In genomic region chr2:39001866-39002265, GRCm38 (mm10) we compare ENCODE assay signal across 18 mouse cellular contexts. TPM values are rescaled to one million over a fixed set of nuclear protein-coding genes. Genes with fewer than 3 reads are reported as not detected.
DNase-seq lines count a peak whose midpoint lies in the region; ATAC-seq and TF ChIP-seq lines count a peak whose summit lies in the region.
"Had no signal": no experiment of that assay in that cellular context is flagged by ENCODE, and none has a peak within 500 bp of the region (broad histone marks: within the 10 kb centered on the region; RNA-seq: fewer than 3 reads in every experiment).

No protein-coding gene starts in this region.

- H3K4me3 ChIP-seq in hindbrain, embryonic 13.5 days = no peak overlapping the region
- H3K4me3 ChIP-seq in hindbrain, embryonic 16.5 days (ENCODE audit: low read length) = no peak overlapping the region
- H3K4me3 ChIP-seq in midbrain, embryonic 13.5 days (replicated peaks) = no peak overlapping the region
- H3K4me3 ChIP-seq in midbrain, postnatal 0 days (ENCODE audit: low read depth, low read length) = no peak overlapping the region
- peak overlapping the region; percentile 86 for H3K4me3 ChIP-seq in liver, embryonic 12.5 days
- no peak overlapping the region for H3K4me3 ChIP-seq in neural tube, embryonic 15.5 days (replicated peaks)
- H3K4me3 ChIP-seq: forebrain, embryonic 15.5 days; neural tube, embryonic 12.5 days had no signal

- peaks cover 3% of the 10 kb centered on the region; the same call in 1 of the 2 replicates for H3K27me3 ChIP-seq in hindbrain, embryonic 13.5 days
- no peaks in the 10 kb centered on the region; the same call in 1 of the 2 replicates for H3K27me3 ChIP-seq in hindbrain, embryonic 16.5 days (replicated peaks; ENCODE audit: control insufficient read depth, insufficient read depth, low read length)
- peaks cover 4% of the 10 kb centered on the region; the same call in 1 of the 2 replicates for H3K27me3 ChIP-seq in midbrain, embryonic 13.5 days
- no peaks in the 10 kb centered on the region for H3K27me3 ChIP-seq in midbrain, postnatal 0 days (ENCODE audit: insufficient read depth, low read length)
- H3K27me3 ChIP-seq in liver, embryonic 12.5 days (replicated peaks) = no peaks in the 10 kb centered on the region; the same call in 1 of the 2 replicates
- no peaks in the 10 kb centered on the region; the same call in 1 of the 2 replicates for H3K27me3 ChIP-seq in neural tube, embryonic 15.5 days (replicated peaks)
- H3K27me3 ChIP-seq: forebrain, embryonic 15.5 days; heart, embryonic 13.5 days; limb, embryonic 13.5 days; megakaryocyte, embryonic 14.5 days; neural tube, embryonic 12.5 days had no signal

- peaks cover 43% of the 10 kb centered on the region for H3K4me1 ChIP-seq in hindbrain, embryonic 13.5 days (replicated peaks)
- peaks cover 25% of the 10 kb centered on the region for H3K4me1 ChIP-seq in hindbrain, embryonic 16.5 days (ENCODE audit: control insufficient read depth, insufficient read depth, low read depth, low read length)
- peaks cover 42% of the 10 kb centered on the region for H3K4me1 ChIP-seq in midbrain, embryonic 13.5 days (replicated peaks)
- H3K4me1 ChIP-seq in midbrain, postnatal 0 days (ENCODE audit: insufficient read depth, low read length) = peaks cover 8% of the 10 kb centered on the region; the same call in 1 of the 2 replicates
- peaks cover 69% of the 10 kb centered on the region for H3K4me1 ChIP-seq in liver, embryonic 12.5 days
- peaks cover 45% of the 10 kb centered on the region for H3K4me1 ChIP-seq in neural tube, embryonic 15.5 days

- DNase-seq in midbrain, postnatal 0 days (ENCODE audit: low spot score) = no peak
- no peak for DNase-seq in cerebellum, adult 8-10 months
- no peak for DNase-seq in embryo, embryonic 11 days
- DNase-seq: cerebellum, postnatal 10 days; heart, postnatal 36 days; lung, postnatal 14 days; thymus, postnatal 36 days had no signal

- no peak overlapping the region for H3K4me2 ChIP-seq in hindbrain, embryonic 13.5 days
- H3K4me2 ChIP-seq in hindbrain, embryonic 16.5 days (ENCODE audit: low read length) = no peak overlapping the region
- no peak overlapping the region for H3K4me2 ChIP-seq in midbrain, embryonic 13.5 days (replicated peaks)
- H3K4me2 ChIP-seq in midbrain, postnatal 0 days (ENCODE audit: low read depth, low read length, poor library complexity, severe bottlenecking) = no peak overlapping the region
- H3K4me2 ChIP-seq in liver, embryonic 12.5 days = peak overlapping the region; percentile 96
- no peak overlapping the region for H3K4me2 ChIP-seq in neural tube, embryonic 15.5 days
- H3K4me2 ChIP-seq: forebrain, embryonic 15.5 days had no signal

- TF ChIP-seq CTCF in midbrain, postnatal 0 days (IDR thresholded peaks at IDR 0.05) = no peak

- ATAC-seq in hindbrain, embryonic 13.5 days (ENCODE audit: low FRiP score) = no peak
- ATAC-seq in hindbrain, embryonic 16.5 days = no peak
- no peak for ATAC-seq in midbrain, embryonic 13.5 days
- no peak for ATAC-seq in midbrain, postnatal 0 days (ENCODE audit: low FRiP score)
- ATAC-seq in liver, embryonic 12.5 days = no peak
- ATAC-seq in neural tube, embryonic 15.5 days (ENCODE audit: low FRiP score) = no peak
- ATAC-seq: forebrain, embryonic 15.5 days; midbrain, embryonic 16.5 days had no signal

- H3K36me3 ChIP-seq in hindbrain, embryonic 13.5 days = peaks cover 46% of the 10 kb centered on the region
- H3K36me3 ChIP-seq in hindbrain, embryonic 16.5 days (ENCODE audit: control insufficient read depth, insufficient read depth, low read length) = peaks cover 24% of the 10 kb centered on the region
- H3K36me3 ChIP-seq in midbrain, embryonic 13.5 days = peaks cover 44% of the 10 kb centered on the region
- H3K36me3 ChIP-seq in midbrain, postnatal 0 days (ENCODE audit: insufficient read depth, low read length) = peaks cover 27% of the 10 kb centered on the region
- H3K36me3 ChIP-seq in liver, embryonic 12.5 days = peaks cover 49% of the 10 kb centered on the region
- H3K36me3 ChIP-seq in neural tube, embryonic 15.5 days = peaks cover 43% of the 10 kb centered on the region

- WGBS in hindbrain, embryonic 13.5 days = 86% methylated on average over 3 of the region's 3 CpGs
- WGBS in hindbrain, embryonic 16.5 days = 85% methylated on average over 3 of the region's 3 CpGs
- WGBS in midbrain, embryonic 13.5 days = 85% methylated on average over 3 of the region's 3 CpGs
- WGBS in midbrain, postnatal 0 days = 79% methylated on average over 3 of the region's 3 CpGs
- 59% methylated on average over 3 of the region's 3 CpGs for WGBS in liver, embryonic 12.5 days (ENCODE audit: insufficient replicate concordance)
- WGBS in neural tube, embryonic 15.5 days = 84% methylated on average over 3 of the region's 3 CpGs

- H3K27ac ChIP-seq in hindbrain, embryonic 13.5 days = no peak overlapping the region
- no peak overlapping the region for H3K27ac ChIP-seq in hindbrain, embryonic 16.5 days (ENCODE audit: low read depth, low read length)
- H3K27ac ChIP-seq in midbrain, embryonic 13.5 days = no peak overlapping the region
- H3K27ac ChIP-seq in midbrain, postnatal 0 days (ENCODE audit: low read depth, low read length) = no peak overlapping the region
- H3K27ac ChIP-seq in liver, embryonic 12.5 days = peak overlapping the region; percentile 87
- no peak overlapping the region for H3K27ac ChIP-seq in neural tube, embryonic 15.5 days (replicated peaks)
- H3K27ac ChIP-seq: forebrain, embryonic 15.5 days; heart, embryonic 13.5 days; limb, embryonic 13.5 days; neural tube, embryonic 12.5 days had no signal

- H3K9me3 ChIP-seq in hindbrain, embryonic 13.5 days = no peaks in the 10 kb centered on the region
- no peaks in the 10 kb centered on the region for H3K9me3 ChIP-seq in hindbrain, embryonic 16.5 days (ENCODE audit: control insufficient read depth, low read length)
- no peaks in the 10 kb centered on the region for H3K9me3 ChIP-seq in midbrain, embryonic 13.5 days
- no peaks in the 10 kb centered on the region for H3K9me3 ChIP-seq in midbrain, postnatal 0 days (ENCODE audit: low read length)
- no peaks in the 10 kb centered on the region for H3K9me3 ChIP-seq in liver, embryonic 12.5 days (replicated peaks)
- no peaks in the 10 kb centered on the region for H3K9me3 ChIP-seq in neural tube, embryonic 15.5 days (replicated peaks)
- H3K9me3 ChIP-seq: forebrain, embryonic 15.5 days; heart, embryonic 13.5 days; limb, embryonic 13.5 days; megakaryocyte, embryonic 14.5 days; neural tube, embryonic 12.5 days had no signal

- peak overlapping the region; percentile 9; the same call in 1 of the 2 replicates for H3K9ac ChIP-seq in hindbrain, embryonic 13.5 days
- no peak overlapping the region for H3K9ac ChIP-seq in hindbrain, embryonic 16.5 days (ENCODE audit: low read depth, low read length)
- H3K9ac ChIP-seq in midbrain, embryonic 13.5 days (replicated peaks) = 0 out of 2 replicates have a peak overlapping the region, but pooled peaks have one; percentile 39
- H3K9ac ChIP-seq in midbrain, postnatal 0 days (replicated peaks; ENCODE audit: low read length, poor library complexity, severe bottlenecking) = no peak overlapping the region
- peak overlapping the region; percentile 57 for H3K9ac ChIP-seq in liver, embryonic 12.5 days
- no peak overlapping the region for H3K9ac ChIP-seq in neural tube, embryonic 15.5 days (replicated peaks)
- H3K9ac ChIP-seq: forebrain, embryonic 15.5 days; neural tube, embryonic 12.5 days had no signal

RNA-seq across cellular contexts. Expression of gene Arpc5l, which starts 3.3 kb away (rescaled TPM):
- polyA plus RNA-seq in hindbrain, embryonic 13.5 days (2015; fragmentation: Nextera tagmentation; extraction: Ambion mirVana) = 135 TPM in 2 replicates
- 140 and 152 TPM in 2 replicates for polyA plus RNA-seq in hindbrain, embryonic 16.5 days (2015; fragmentation: Nextera tagmentation; extraction: Ambion mirVana)
- 122 and 132 TPM in 2 replicates for polyA plus RNA-seq in midbrain, embryonic 13.5 days (2015; fragmentation: Nextera tagmentation; extraction: Ambion mirVana)
- 62.6 and 63.2 TPM in 2 replicates for total RNA-seq in midbrain, postnatal 0 days (2014; rRNA removed)
- polyA plus RNA-seq in midbrain, postnatal 0 days (2015; fragmentation: Nextera tagmentation; extraction: Ambion mirVana) = 162 and 177 TPM in 2 replicates
- polyA plus RNA-seq in liver, embryonic 12.5 days (2016; fragmentation: Nextera tagmentation; extraction: Ambion mirVana) = 83.0 and 84.9 TPM in 2 replicates
- 146 and 156 TPM in 2 replicates for polyA plus RNA-seq in neural tube, embryonic 15.5 days (2015; fragmentation: Nextera tagmentation; extraction: Ambion mirVana)

RNA-seq across cellular contexts. Expression of gene Rpl35, which starts 3.6 kb away (rescaled TPM):
- 721 and 760 TPM in 2 replicates for polyA plus RNA-seq in hindbrain, embryonic 13.5 days (2015; fragmentation: Nextera tagmentation; extraction: Ambion mirVana)
- 497 and 554 TPM in 2 replicates for polyA plus RNA-seq in hindbrain, embryonic 16.5 days (2015; fragmentation: Nextera tagmentation; extraction: Ambion mirVana)
- 740 and 763 TPM in 2 replicates for polyA plus RNA-seq in midbrain, embryonic 13.5 days (2015; fragmentation: Nextera tagmentation; extraction: Ambion mirVana)
- total RNA-seq in midbrain, postnatal 0 days (2014; rRNA removed) = 82.4 and 110 TPM in 2 replicates
- 566 and 596 TPM in 2 replicates for polyA plus RNA-seq in midbrain, postnatal 0 days (2015; fragmentation: Nextera tagmentation; extraction: Ambion mirVana)
- 995 and 1,050 TPM in 2 replicates for polyA plus RNA-seq in liver, embryonic 12.5 days (2016; fragmentation: Nextera tagmentation; extraction: Ambion mirVana)
- polyA plus RNA-seq in neural tube, embryonic 15.5 days (2015; fragmentation: Nextera tagmentation; extraction: Ambion mirVana) = 636 TPM in 2 replicates

RNA-seq across cellular contexts. Expression of gene Wdr38, which starts 4.6 kb away (rescaled TPM):
- 1.8 and 1.9 TPM in 2 replicates for polyA plus RNA-seq in hindbrain, embryonic 13.5 days (2015; fragmentation: Nextera tagmentation; extraction: Ambion mirVana)
- 1.5 and 1.7 TPM in 2 replicates for polyA plus RNA-seq in hindbrain, embryonic 16.5 days (2015; fragmentation: Nextera tagmentation; extraction: Ambion mirVana)
- polyA plus RNA-seq in midbrain, embryonic 13.5 days (2015; fragmentation: Nextera tagmentation; extraction: Ambion mirVana) = 1.6 and 1.8 TPM in 2 replicates
- 0.71 and 3.4 TPM in 2 replicates for total RNA-seq in midbrain, postnatal 0 days (2014; rRNA removed)
- polyA plus RNA-seq in midbrain, postnatal 0 days (2015; fragmentation: Nextera tagmentation; extraction: Ambion mirVana) = 0.49 and 0.72 TPM in 2 replicates
- polyA plus RNA-seq in liver, embryonic 12.5 days (2016; fragmentation: Nextera tagmentation; extraction: Ambion mirVana) = 0.89 and 1.3 TPM in 2 replicates
- 1.6 and 1.8 TPM in 2 replicates for polyA plus RNA-seq in neural tube, embryonic 15.5 days (2015; fragmentation: Nextera tagmentation; extraction: Ambion mirVana)

Comparison
In these comparisons a context has a peak if more than half of its experiments do, and no peak if none do; other contexts are left out.
1. H3K9ac ChIP-seq: peak in hindbrain, embryonic 13.5 days (single experiment), midbrain, embryonic 13.5 days (single experiment) and liver, embryonic 12.5 days (single experiment); none in hindbrain, embryonic 16.5 days (single experiment), midbrain, postnatal 0 days (single experiment) and neural tube, embryonic 15.5 days (single experiment).